Mouse (Mus musculus) brain, adult 2 months (tissue): ENCODE measurements at regions not wholly inside any gene's neighbourhood (a gene's known extent, or its start where the extent isn't known, plus 50 kb on each side); places are given as distances from the start of the nearest gene placed in this dataset.

Experiments
- DNase-seq: peaks from one replicate; pipeline ENCODE4 v3.0.0; 2011; ENCODE audit warnings: low read depth, low spot score

DNA sequence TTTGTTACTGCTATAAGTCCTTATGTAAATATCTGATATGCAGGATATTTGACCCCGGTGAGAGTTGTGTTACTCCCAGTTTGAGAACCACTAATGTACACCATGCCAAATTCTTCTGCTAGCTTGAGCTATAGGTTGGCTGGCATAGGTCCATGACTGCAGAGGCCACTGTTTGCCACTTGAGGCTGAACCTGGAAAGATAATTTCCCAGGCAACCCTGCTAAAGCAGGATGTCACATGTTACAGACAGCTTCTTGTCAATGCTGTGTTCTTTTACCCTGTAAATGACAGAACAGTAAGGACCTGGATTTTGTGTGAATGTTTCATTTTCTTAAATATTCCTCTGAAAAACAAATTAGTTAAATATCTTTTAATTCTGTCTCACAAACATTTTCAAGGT is 56.2 kb downstream of the Ube2dnl2 start:
- DNase-seq, result no peak

DNA sequence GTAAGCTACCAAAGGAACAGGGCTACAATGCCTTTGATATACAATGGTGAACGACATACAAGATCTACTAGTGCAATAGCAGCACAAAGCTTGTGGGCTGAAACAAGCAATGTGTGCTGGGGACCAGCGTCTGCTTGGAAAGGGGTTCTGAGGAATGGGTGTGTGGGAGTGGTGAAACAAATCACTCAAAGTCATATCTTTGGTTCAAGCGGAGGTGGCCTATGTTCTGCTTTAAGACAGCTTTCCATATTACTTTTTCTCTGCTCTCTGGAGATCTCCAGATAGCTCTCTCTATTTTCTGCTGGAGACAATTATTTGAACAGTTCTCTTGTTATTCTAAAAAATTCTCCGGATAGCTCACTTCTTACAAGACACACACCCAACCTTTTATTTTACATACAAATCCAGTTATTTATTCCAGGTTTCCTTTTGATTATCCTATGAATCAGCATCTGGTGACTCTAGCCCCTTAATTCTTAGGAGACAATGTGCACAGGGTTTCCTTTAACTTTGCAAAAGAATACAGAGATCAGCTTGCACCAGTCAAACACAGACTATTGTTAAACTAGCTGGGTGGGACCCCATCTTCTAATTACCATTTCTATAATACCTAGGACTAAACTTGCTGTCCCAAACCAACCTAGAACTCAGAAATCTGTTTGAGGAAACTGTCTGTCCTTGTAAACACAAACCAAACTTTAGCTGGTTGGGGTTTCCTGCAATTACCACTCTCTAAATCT is 67.4 kb downstream of the Ube2dnl2 start:
- peak; percentile 0 for DNase-seq

- DNase-seq, result no peak
Observed at GRCm38 (mm10) chrX:114975346-114975843, 68.0 kb downstream of the Ube2dnl2 start.
